Mouse (Mus musculus) brain, embryonic 18.5 days (tissue): ENCODE measurements around the gene Jmjd4.

ENCODE experiments used
- DNase-seq: peaks from one replicate; pipeline ENCODE4 v3.0.0-alpha.2; 2012; ENCODE audit warnings: low read depth, low spot score

The Jmjd4 gene

DNA sequence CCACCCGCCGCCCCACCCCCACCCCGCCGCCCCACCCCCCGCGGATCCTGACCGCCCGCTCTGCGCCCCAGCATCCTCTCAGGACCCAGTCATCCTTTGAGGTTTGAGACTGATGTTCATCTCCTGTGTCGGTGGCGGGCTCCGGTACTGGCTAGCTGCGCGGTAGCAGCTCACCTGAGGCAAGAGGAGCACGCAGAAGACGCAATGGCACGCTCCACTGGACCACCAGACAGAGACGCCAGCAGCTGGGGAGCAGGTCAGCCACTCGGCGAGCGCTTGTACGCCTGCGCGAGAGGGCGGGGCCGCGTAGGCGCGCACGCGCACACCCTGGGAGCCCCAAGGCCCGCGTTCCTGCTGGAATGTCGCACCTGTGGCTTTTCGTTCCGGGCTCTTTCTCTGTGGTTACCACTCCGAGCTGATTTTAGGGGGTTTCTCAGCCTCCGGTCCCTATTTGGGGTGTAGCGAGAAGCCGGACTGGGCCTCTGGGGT is at the start of gene Jmjd4:
Jmjd4 (plus strand) TSS at position 305 of the 489 bp plus-strand sequence.
- peak; percentile 77 for DNase-seq

DNA sequence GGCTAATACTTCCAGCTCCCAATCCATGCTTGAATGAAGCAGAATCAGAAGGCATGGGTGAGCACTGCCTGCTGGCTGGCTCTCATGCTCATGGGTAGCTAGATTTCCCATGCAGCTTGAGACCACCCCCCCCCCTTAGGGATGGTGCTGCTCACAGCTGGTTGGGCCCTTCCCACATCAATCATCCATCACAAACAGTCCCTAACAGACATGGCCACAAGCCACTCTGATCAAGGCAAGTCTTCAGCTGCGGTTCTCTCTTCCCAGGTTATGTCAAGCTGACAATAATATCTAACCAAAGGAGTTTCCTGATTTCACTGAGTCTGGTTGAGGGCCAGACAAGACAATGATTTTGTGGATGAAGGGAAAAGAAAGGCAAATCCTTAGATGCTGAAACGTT is 49.0 kb upstream of the Jmjd4 start:
- no peak for DNase-seq

DNA sequence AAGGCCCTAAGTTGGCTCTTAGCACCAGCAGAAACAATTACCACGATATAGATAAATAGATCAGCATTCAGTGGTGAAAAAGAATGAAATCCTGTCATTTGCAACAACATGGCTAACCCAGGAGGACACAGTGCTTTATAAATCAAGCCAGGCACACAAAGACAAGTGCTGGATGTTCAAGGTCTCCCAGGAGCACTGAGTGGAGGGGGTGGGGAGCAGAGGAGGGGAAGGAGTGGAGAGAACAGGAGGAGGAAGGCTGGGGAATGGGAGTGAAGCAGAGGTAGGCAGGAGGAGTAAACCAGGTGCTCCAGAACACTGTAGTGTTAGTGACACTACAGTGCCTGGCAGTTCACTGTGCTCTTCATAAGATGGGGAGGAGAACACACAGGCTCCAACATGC is 44.1 kb upstream of the Jmjd4 start:
- no peak for DNase-seq

DNA sequence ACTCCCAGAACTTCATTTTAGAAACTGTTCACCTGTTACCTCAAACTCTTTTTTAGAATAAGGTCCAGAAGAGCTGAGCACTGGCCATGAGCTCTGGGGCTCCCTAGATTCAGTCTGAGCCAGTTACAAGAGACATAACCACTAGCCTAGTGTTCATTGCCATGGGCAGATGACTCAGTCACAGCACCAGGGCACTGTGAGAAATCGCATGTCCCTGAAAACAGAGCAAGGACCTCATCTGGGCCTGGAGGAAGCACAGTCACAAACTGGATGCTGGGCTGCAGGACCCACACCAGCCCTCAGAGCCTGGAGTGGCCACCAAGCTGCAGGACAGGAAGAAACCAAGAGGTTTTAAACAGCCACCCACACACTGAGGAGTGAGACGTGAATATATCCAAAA is 39.0 kb upstream of the Jmjd4 start:
- no peak for DNase-seq

DNA sequence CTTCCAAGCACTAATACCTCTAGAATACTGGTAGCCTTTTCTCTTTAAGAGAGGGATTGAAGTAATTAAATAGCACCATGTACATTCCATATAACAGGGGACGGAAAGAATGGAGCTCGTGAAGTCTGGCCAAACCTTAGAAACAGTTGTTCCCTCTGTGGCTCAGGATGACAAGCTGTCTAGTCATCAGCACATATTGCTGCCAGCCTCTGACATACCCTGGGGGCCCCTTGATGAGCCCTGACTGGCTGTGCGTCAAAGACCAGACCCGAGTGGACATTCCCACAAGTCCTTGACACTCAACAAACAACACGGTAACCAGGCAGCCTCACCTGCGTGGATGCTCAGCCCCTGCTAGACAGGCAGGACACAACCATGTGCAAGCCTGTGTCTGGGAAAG is 37.8 kb upstream of the Jmjd4 start:
- no peak for DNase-seq

DNA sequence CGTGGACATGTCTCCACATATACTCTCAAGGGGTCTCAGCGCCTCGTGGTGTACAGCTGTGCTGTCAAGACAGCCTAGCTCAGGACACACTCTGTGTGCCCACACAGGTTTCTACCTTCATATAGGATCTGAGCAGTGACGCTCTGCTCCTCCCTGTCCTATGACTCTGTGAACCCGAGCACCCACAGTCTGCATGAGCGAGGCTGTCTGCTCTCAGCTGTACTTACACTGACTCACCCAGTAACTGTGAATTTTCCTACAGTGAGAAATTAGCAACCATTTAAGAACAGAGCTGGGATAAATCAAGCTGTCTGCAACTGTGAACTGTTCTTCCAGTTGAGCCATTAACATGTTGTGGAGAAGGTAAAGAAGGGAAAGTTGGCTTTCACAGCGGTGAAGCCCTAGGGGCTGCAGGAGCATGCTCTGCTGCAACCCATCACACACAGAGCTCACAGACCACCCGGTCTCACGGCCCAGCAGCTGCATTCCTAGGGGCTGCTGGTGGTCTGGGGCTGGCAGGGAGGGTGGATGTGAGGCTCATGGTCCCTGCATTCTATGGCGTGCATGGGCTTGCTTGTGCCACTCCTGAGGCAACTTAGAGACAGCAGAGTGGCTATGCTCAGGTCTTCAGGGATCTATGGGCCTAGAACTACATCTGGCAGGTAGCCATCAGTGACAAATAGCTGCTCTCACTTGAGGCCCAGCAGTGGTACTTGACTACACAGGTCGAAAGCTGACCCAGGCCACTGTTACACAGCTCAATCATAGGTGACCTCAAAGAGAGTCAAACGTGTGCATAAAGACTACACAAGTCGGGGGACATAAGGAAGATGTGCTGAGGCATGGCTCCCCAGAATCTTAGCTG is 36.6 kb upstream of the Jmjd4 start:
- DNase-seq = no peak

DNA sequence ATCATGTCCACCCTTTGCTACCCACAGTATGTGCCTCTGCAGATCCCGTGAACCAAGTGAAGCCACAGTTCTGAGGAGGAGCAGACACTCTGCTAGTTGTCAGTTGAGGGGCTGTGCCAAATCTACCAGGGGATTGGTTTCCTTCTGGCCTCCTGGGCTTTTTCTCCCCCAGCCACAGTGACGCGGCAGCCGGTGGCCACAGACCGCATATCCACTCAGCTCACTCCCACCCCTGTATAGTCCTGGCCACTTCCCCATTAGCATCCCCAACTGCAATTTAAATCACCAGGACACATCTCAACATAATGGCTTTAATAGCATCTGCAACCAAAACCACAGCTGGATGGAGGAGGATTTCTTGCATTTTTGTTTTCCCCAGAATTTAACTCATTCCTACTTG is 31.1 kb upstream of the Jmjd4 start:
- DNase-seq = no peak

DNA sequence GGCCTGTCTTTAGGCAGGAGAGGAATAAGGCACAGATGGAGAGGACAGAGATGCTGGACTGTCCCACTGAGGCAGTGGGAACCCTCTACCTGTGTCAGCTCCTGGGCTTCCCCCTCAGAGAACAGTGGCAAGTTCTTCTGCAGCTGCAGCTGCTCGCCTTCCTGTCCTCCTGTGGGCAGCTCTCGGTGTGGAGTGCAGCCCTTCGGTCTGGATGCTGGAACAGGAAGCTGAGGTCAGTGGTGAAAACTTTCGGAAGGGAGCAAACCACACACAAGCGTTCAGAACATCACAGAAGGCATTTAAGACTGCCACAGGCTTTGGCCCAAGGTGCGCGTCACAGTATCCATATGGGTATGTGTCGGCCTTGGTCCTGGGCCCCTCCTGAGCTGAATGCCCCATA is 28.4 kb upstream of the Jmjd4 start:
- DNase-seq = no peak

DNA sequence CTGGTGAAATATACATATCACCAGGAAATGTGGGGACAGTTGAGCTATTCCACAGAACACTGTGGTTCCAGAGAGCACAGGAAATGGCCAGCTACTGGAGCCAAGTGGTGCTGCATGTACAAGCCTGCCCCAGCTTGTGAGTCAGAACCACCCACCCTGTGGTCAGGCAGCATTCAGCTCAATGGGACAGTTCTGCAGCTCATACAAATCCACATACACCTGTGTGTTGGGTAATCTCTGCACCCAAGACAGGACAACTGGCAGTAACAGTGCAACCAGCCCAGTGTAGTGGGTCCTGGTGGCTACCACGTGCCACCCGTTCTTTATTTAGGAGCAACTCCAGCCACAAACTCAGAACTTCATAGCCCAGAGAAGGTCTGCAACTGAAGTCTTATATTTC is 27.9 kb upstream of the Jmjd4 start:
- DNase-seq = no peak

DNA sequence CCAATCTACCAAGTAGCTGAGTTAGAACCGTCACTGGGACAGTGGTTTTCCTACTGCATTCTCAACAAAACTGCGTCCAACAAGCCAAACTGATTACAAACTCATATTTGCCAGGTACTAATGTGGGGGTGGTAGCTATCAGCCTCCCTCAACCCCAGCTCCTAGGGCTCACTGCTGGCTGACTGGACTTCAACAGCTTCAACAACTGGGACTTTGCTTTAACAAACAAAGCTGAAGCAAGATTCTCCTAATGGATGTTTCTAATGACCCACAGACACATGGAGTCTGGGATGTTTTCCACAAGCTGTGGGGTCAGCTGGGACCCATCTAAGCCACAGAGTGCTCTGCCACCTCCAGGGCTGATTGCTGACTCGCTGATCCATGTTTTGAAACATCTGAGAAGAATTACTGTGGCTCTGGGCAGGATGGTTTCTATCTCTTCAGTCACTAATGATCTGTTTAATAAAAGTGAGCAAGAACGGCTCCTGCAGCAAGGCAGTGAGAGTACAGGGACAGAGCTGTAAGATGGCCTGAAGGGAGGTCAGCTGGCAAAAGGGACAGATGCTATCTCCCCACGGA is 26.7 kb upstream of the Jmjd4 start:
- no peak for DNase-seq

DNA sequence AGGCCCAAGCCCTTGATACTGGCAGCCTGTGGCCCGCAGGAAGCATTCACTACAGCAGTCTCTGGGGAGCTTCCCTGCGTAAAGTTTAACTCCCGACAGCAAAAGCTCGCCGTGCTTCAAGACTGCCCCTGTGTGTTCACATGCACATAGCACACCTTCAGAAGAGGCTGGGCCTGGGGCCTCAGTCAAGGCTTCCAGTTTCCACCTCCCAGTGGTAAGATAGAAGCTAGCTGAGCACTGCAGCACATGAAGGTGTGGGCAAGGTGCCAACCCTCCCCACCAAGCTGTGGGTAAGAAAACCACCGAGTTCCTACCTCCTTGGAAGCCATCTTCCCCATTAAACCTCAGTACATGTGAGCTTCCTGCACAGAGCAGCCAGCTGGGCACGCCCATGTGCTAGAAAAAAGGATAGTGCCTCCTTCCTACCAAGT is 24.2 kb upstream of the Jmjd4 start:
- DNase-seq = no peak

DNA sequence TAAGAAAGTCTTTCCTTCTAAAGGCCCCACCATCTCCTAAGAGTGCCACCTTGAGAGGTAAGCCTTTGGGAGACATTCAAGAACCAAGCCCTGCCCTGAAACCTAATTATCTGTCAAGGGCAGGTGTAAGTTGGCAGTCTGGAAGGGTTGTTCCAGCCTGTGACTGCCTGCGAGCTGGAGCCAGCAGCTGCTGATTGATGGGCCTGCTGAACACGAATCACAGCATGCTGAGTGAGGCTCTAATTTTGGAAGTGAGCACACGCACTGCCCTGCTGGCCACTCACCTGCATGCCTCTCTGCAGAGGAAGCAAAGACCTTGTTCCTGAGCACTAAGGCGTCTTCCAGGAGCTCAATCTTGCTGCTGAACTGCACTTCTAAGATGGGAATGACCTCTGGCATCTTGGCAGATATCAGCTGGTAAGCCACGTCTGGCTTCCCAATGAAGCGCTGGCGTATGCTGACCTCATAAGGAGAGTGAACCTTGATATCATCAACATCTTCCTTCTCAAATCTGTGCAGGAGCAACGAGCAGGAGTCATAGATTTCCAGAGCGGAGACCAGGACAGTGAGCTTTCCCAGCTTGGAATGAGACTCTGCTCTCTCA is 21.7 kb upstream of the Jmjd4 start:
- no peak for DNase-seq

DNA sequence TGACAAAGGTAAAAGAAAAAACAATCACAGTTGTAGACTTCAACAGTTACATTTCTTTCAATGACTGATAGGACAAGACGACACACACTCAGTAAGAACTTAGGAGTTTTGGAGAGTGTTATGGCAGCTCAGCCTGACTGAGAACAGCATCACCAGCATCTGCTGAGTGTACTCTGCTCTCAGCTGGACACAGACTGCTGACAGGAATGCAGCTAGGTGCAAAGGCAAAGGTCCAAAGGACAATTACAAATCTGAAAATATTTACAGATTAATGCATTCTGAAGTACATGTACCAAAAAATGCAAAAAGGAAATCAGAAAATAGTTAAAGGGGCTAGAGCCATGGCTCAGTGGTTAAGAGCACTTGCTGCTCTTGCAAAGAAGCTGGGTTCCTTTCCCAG is 19.9 kb upstream of the Jmjd4 start:
- DNase-seq = no peak

DNA sequence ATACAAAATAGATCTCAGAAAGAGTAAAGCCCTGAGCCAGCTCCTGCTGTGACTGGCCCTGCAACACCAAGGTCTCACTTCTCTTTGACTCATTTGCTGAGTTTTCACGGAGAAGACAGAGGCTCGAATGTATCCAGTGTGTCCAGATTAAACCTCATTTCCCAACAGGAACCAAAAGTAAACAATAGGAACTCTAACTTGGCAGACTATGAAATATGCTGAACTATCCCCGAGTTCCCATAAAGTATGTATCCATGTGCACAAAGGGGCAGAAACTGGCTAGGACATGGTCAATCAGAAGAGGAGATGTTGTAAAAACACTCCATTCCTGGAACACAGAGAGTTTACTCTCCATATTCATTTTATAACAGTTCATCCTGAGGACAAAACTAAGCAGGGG is 17.6 kb upstream of the Jmjd4 start:
- DNase-seq = no peak

DNA sequence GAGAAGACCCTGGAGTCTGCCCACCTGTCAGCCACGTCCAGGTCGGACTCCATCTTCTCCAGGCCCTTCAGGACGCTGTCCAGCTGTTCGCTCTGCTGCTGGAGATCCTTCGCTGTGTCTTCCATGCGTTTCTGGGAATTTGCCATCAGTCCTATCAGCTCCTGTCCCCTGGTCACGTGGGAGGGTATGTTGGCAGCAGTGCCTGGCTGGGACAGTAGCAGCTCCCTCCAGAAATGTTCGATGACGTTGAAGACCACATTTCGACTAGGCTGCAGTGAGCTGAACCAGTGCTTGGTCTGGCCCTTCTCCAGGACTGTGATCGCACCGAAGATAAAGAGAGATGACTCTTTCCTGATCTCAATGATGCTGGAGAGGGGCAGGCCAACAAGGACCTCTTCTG is 11.9 kb upstream of the Jmjd4 start:
- no peak for DNase-seq

DNA sequence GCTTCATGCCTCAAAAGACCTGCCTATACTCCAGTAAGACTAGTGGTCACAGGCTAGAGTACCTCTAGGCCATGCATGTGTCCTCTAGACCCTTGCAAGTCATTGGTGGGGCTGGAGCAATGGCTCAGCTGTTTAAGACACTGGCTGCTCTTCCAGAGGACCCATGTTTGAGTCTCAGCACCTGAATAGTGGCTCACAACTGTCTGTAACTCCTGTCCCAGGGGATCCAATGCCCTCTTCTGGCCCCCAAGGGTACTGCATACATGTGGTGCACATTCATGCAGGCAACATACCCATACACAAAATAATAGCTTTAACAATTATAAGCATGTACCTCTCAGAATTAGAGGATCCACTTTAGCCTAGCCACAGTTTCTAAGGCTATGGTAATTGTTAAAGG is 6.7 kb upstream of the Jmjd4 start:
- no peak for DNase-seq

DNA sequence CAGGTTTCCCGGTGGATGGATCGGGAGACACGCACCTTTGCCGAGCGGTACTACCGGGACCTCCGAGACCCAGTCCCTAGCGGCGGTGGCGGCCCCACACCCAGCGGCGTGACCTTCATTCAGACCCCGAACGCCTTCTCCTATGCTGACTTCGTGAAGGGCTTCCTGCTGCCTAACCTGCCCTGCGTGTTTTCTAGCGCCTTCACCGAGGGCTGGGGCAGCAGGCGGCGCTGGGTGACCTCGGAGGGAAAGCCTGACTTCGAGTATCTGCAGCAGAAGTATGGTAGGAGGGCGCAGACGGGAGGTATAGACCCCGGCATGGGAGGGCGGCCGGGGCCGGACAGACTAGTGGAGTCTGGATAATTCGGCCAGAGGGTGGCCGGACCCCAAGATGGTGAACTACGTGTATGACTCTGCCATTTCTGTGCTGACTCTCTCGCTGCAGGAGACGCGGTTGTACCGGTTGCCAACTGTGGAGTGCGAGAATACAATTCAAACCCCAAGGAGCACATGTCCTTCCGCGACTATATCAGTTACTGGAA is 456 bp downstream of the Jmjd4 start:
- DNase-seq = no peak

DNA sequence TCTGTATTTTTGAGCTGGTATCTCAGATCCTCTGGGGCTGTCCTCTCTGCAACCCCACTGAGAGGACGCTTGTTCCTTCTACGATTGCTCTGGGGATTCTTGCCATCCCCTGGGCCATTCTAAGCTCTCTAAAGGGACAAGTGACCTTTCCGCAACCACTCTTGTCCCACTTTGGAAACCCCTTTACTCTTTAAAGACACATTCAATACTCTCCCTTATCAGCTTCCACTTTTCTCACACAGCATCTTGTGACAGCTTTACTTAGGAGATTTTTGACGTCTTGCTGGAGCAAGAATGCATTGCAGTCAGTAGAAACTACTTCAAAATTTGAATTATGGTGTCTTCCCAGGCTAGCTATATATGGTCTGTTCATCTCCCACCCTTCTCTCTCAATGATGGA is 1.2 kb downstream of the Jmjd4 start, which contains the start of gene Snap47:
Snap47 (minus strand) TSS at position 101 of the 400 bp plus-strand sequence.
- DNase-seq = no peak

DNA sequence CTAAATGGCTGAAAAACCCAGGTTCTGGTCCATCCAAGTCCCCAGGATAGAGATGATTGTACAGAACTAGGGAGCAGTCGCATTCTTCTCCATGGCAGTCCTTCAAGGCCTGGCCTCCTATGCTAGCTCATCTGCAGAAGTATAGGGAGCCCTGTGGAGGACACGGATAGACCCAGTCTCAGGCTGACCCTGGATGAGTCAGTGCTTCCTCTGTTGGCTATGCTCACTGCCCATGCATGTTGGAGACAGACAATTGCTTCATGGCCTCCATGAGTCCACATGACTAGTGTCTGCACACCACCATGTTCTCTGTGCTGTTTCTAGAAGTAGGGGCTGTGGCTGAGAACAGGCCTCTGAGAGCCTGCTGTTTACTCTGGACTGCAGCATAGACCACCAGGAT is 6.5 kb downstream of the Jmjd4 start:
- DNase-seq = no peak

DNA sequence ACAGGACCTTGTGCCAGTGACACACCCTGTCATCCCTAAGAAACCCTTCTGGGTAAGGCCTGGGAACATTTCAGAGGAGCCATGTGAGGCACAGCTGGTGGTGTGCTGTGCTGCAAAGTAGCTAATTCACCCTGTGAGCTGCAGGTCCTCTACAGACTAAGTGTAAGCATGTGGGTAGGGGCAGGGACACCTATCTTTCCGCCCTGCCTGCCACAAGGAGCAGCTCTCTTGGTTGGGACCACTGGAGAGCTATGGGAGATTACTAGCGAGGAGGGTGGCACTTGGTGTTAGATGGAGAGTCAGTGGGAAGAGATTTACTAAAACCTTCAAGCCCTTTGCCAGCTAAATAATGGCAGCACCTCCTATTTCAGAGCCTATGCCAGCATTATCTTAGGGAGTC is 7.0 kb downstream of the Jmjd4 start:
- no peak for DNase-seq

DNA sequence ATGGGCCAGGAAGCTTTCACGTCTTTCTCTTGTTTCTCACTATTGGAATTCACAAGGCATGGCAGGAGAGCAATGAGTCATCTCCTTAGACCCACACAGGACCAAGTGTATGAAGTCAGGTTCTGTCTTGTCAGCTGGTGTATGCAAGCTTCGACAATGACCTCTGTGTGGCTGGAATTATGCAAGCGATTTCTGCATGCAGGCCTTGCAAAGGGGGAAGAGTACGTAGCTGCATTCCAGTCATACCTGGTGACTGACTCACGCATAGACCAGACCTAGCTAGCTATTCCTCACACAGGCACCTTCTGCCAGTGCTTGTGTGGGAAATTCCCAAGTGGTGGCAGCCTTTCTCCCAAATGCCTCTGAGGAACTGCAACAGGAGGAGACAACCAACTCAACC is 9.1 kb downstream of the Jmjd4 start:
- DNase-seq = no peak

DNA sequence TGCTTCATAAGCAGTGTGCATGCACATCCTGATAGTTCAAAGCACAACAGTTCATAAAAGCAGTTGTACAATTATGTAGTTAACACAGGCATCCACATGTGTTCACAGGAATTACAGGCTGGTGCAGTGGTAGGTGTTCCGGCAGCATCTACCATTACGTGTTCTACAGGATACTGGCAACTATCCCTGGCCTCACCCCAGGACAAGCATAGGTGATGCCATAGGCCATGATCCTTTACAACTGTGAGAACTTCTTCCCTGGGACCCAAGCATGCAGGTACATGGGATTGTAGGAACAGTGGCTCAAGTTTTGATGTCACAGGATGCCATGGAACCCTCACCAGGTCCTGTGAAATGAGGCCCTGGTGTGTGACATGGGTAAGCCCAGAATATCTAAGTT is 10.6 kb downstream of the Jmjd4 start:
- no peak for DNase-seq
